Mouse (Mus musculus): Measurements from ENCODE around the gene Gm9945. TPM values are rescaled to one million over a fixed set of nuclear protein-coding genes. Genes with fewer than 3 reads are reported as not detected.

The Gm9945 gene
- total and polyA plus RNA-seq, 3 experiments: not detected

DNA sequence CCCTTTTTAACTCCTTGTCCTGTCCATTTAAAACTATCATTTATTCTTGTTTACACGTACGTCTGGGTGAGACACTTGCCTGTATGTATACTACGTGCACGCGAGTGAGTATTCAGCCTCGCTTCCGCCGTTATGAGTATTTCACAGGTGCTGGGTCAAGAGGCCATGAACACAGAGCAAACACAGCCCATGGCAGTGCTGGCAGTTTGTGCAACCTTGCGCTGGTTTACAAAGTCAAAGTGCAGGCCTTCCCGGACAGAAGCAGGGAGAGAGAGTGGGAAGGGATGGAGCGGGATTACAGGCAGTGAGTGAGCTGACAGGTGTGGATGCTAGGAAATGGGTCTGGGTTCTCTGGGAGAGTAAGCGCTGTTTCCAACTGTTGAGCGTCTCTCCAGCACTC is 33.8 kb upstream of the Gm9945 start:
- no peak for TF ChIP-seq ZC3H11A (IDR thresholded peaks at IDR 0.05; ENCODE audit: low read depth, low read length)
- TF ChIP-seq TCF12 (IDR thresholded peaks at IDR 0.05; ENCODE audit: low read depth, low read length): no peak
- TF ChIP-seq ZNF384 (IDR thresholded peaks at IDR 0.05; ENCODE audit: low read depth, low read length): no peak
- no peak for TF ChIP-seq CTCF (conservative IDR thresholded peaks at IDR 0.05 in 1 of 2, IDR thresholded peaks at IDR 0.05 in 1 of 2; ENCODE audit: low read depth in 2 of 2, low read length in 2 of 2)
- no peak for TF ChIP-seq IRF4 (IDR thresholded peaks at IDR 0.05; ENCODE audit: low read depth, low read length)
- no peak for TF ChIP-seq JUN (IDR thresholded peaks at IDR 0.05; ENCODE audit: insufficient read depth, low read depth, low read length)
- no peak for TF ChIP-seq E2F4 (IDR thresholded peaks at IDR 0.05; ENCODE audit: insufficient replicate concordance, low read depth, low read length)
- no peak for TF ChIP-seq USF2 (conservative IDR thresholded peaks at IDR 0.05; ENCODE audit: low read depth, low read length)
- no peaks in the 10 kb centered on the region for H3K27me3 ChIP-seq (replicated peaks)
- no peak for DNase-seq (ENCODE audit: extremely low read depth)
- H3K9me3 ChIP-seq (replicated peaks; ENCODE audit: low read length): no peaks in the 10 kb centered on the region
- in situ Hi-C loops (cut with MboI; ENCODE audit: low pct_ligation_motif_present, low pct_unique_long_range_greater_than_20kb, low sequenced_read_pairs) (no loop called here), dilution Hi-C loops (cut with MboI; ENCODE audit: extremely low pct_ligation_motif_present, extremely low pct_unique_long_range_greater_than_20kb, low sequenced_read_pairs) (no loop called here)
- no peak overlapping the region for H3K9ac ChIP-seq (ENCODE audit: insufficient read depth, low read depth)
- H3K4me1 ChIP-seq (ENCODE audit: control insufficient read depth in 1 of 2, insufficient read depth in 2 of 2): 0 out of 4 replicates have a peak, but pooled peaks cover 0 to 2% of the 10 kb centered on the region in 2 experiments
- no peak overlapping the region for H3K4me3 ChIP-seq (replicated peaks in 1 of 3; ENCODE audit: low read depth in 2 of 3, low read length in 2 of 3, poor library complexity in 1 of 3)
- no peak overlapping the region for H3K4me2 ChIP-seq (ENCODE audit: insufficient read depth, low read depth, poor library complexity, severe bottlenecking)
- H3K36me3 ChIP-seq (replicated peaks in 1 of 2; ENCODE audit: control insufficient read depth in 1 of 2, insufficient read depth in 1 of 2, low read length in 1 of 2): no peaks in the 10 kb centered on the region
- H3K79me2 ChIP-seq (replicated peaks; ENCODE audit: control insufficient read depth, extremely low read depth, insufficient read depth, poor library complexity, severe bottlenecking): no peaks in the 10 kb centered on the region
- H3K27ac ChIP-seq (ENCODE audit: insufficient read depth, low read depth): no peak overlapping the region

DNA sequence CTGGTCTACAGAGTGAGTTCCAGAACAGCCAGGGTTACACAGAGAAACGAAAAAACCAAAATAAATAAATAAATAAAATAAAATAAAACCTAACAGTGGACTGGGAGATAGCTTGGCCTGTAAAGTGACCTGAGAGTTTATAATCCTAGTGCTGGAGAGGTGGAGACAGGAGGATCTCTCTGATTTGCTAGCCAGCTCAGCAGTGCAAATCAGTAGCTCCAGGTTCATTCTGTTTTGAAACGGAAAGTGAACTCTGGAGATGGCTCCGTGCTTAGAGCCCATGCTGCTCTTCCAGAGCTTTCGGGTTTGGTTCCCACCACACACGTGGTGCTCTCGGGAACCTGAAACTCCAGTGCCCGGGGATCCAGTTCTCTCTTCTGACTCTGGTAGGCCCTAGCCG is 32.0 kb upstream of the Gm9945 start:
- DNase-seq (ENCODE audit: extremely low read depth): no peak
- TF ChIP-seq ZMIZ1 (IDR thresholded peaks at IDR 0.05; ENCODE audit: low read depth, low read length) (no peak), ELF1 (IDR thresholded peaks at IDR 0.05; ENCODE audit: low read depth, low read length) (no peak), ZKSCAN1 (IDR thresholded peaks at IDR 0.05; ENCODE audit: borderline replicate concordance, low read depth, low read length) (no peak), BHLHE40 (IDR thresholded peaks at IDR 0.05; ENCODE audit: low read depth, low read length) (no peak), MAFK (IDR thresholded peaks at IDR 0.05; ENCODE audit: insufficient replicate concordance, low read length) (no peak), USF1 (IDR thresholded peaks at IDR 0.05; ENCODE audit: low read depth, low read length) (no peak), TCF12 (IDR thresholded peaks at IDR 0.05; ENCODE audit: low read depth, low read length) (no peak), ZNF384 (IDR thresholded peaks at IDR 0.05; ENCODE audit: low read depth, low read length) (no peak), MEF2A (IDR thresholded peaks at IDR 0.05; ENCODE audit: borderline replicate concordance, low read depth, low read length) (no peak), NELFE (IDR thresholded peaks at IDR 0.05; ENCODE audit: low read depth, low read length) (no peak), RAD21 (IDR thresholded peaks at IDR 0.05; ENCODE audit: low read depth, low read length) (no peak), KAT2A (IDR thresholded peaks at IDR 0.05; ENCODE audit: insufficient replicate concordance, low read length) (no peak), MAZ (IDR thresholded peaks at IDR 0.05; ENCODE audit: low read depth, low read length) (no peak), CHD1 (IDR thresholded peaks at IDR 0.05; ENCODE audit: low read depth, low read length) (no peak), JUN (IDR thresholded peaks at IDR 0.05; ENCODE audit: insufficient read depth, low read depth, low read length) (no peak), GABPA (IDR thresholded peaks at IDR 0.05; ENCODE audit: insufficient replicate concordance, low read depth, low read length) (no peak), SIN3A (IDR thresholded peaks at IDR 0.05; ENCODE audit: low read length) (no peak), POLR2A (IDR thresholded peaks at IDR 0.05; ENCODE audit: low read depth, low read length) (no peak)
- Histone ChIP-seq H3K79me2 (replicated peaks; ENCODE audit: control insufficient read depth, extremely low read depth, insufficient read depth, poor library complexity, severe bottlenecking) (no peaks in the 10 kb centered on the region), H3K4me1 (ENCODE audit: control insufficient read depth in 1 of 2, insufficient read depth in 2 of 2) (0 out of 4 replicates have a peak, but pooled peaks cover 0 to 2% of the 10 kb centered on the region in 2 experiments), H3K4me2 (ENCODE audit: insufficient read depth, low read depth, poor library complexity, severe bottlenecking) (no peak overlapping the region), H3K36me3 (replicated peaks in 1 of 2; ENCODE audit: control insufficient read depth in 1 of 2, insufficient read depth in 1 of 2, low read length in 1 of 2) (no peaks in the 10 kb centered on the region), H3K27me3 (replicated peaks) (peaks cover 1% of the 10 kb centered on the region), H3K9me3 (replicated peaks; ENCODE audit: low read length) (no peaks in the 10 kb centered on the region), H3K27ac (ENCODE audit: insufficient read depth, low read depth) (no peak overlapping the region), H3K9ac (ENCODE audit: insufficient read depth, low read depth) (no peak overlapping the region), H3K4me3 (replicated peaks in 1 of 3; ENCODE audit: low read depth in 2 of 3, low read length in 2 of 3, poor library complexity in 1 of 3) (no peak overlapping the region)
- dilution Hi-C loops (cut with MboI; ENCODE audit: extremely low pct_ligation_motif_present, extremely low pct_unique_long_range_greater_than_20kb, low sequenced_read_pairs) (no loop called here), in situ Hi-C loops (cut with MboI; ENCODE audit: low pct_ligation_motif_present, low pct_unique_long_range_greater_than_20kb, low sequenced_read_pairs) (no loop called here)

Measured in CH12.LX (cell line).